ENCODE assay signal across 32 mouse cellular contexts in genomic region chr11:62072406-62072805, GRCm38 (mm10).
"Had no signal": no experiment of that assay in that cellular context is flagged by ENCODE, and none has a peak within 500 bp of the region (broad histone marks: within the 10 kb centered on the region; RNA-seq: fewer than 3 reads in every experiment).

No protein-coding gene starts in this region.

- H3K4me1 ChIP-seq: intestine, embryonic 15.5 days had no signal

- H3K27me3 ChIP-seq: heart, embryonic 12.5 days; heart, embryonic 13.5 days; heart, embryonic 15.5 days; hindbrain, embryonic 12.5 days; hindbrain, embryonic 13.5 days; hindbrain, embryonic 15.5 days; intestine, embryonic 15.5 days; kidney, embryonic 15.5 days had no signal

- H3K36me3 ChIP-seq: heart, embryonic 12.5 days; heart, embryonic 13.5 days; heart, embryonic 15.5 days; hindbrain, embryonic 10.5 days; hindbrain, embryonic 12.5 days; hindbrain, embryonic 13.5 days; hindbrain, embryonic 15.5 days; intestine, embryonic 15.5 days; kidney, embryonic 15.5 days had no signal

- ATAC-seq: hindbrain, embryonic 16.5 days; hindbrain, postnatal 0 days; inflammation-experienced regulatory T-cells, adult 6 months; intestine, embryonic 15.5 days; intestine, embryonic 16.5 days; intestine, postnatal 0 days had no signal

- H3K4me2 ChIP-seq: heart, embryonic 12.5 days; heart, embryonic 13.5 days; heart, embryonic 15.5 days; hindbrain, embryonic 12.5 days; hindbrain, embryonic 13.5 days; hindbrain, embryonic 14.5 days; hindbrain, embryonic 15.5 days; intestine, embryonic 15.5 days; kidney, embryonic 15.5 days had no signal

- DNase-seq: heart, postnatal 10 days; heart, postnatal 14 days; heart, postnatal 36 days; heart, postnatal 4 days; kidney, adult 18-20 months; kidney, adult 2 months; kidney, adult 8-10 months; kidney, adult 9 months; kidney, postnatal 14 days; kidney, postnatal 25 days; kidney, postnatal 36 days; kidney, postnatal 4 days; layer of hippocampus, adult 9-11 months; layer of hippocampus, postnatal 36 days had no signal

- H3K4me3 ChIP-seq: heart, embryonic 12.5 days; heart, embryonic 13.5 days; heart, embryonic 15.5 days; hindbrain, embryonic 10.5 days; hindbrain, embryonic 12.5 days; hindbrain, embryonic 13.5 days; hindbrain, embryonic 15.5 days; intestine, embryonic 15.5 days; kidney, embryonic 15.5 days; layer of hippocampus, adult 2 months; left cerebral cortex, adult 2 months had no signal

- H3K9ac ChIP-seq: heart, embryonic 12.5 days; heart, embryonic 13.5 days; heart, embryonic 15.5 days; hindbrain, embryonic 12.5 days; hindbrain, embryonic 13.5 days; hindbrain, embryonic 14.5 days; hindbrain, embryonic 15.5 days; intestine, embryonic 15.5 days; kidney, embryonic 15.5 days had no signal

- H3K27ac ChIP-seq: heart, embryonic 13.5 days; heart, embryonic 15.5 days; hindbrain, embryonic 10.5 days; hindbrain, embryonic 12.5 days; hindbrain, embryonic 13.5 days; hindbrain, embryonic 14.5 days; hindbrain, embryonic 15.5 days; hindbrain, postnatal 0 days; intestine, embryonic 15.5 days; kidney, embryonic 15.5 days; kidney, postnatal 0 days; layer of hippocampus, adult 2 months; left cerebral cortex, adult 2 months had no signal

- H3K9me3 ChIP-seq: heart, embryonic 12.5 days; heart, embryonic 13.5 days; heart, embryonic 15.5 days; hindbrain, embryonic 10.5 days; hindbrain, embryonic 12.5 days; hindbrain, embryonic 13.5 days; hindbrain, embryonic 15.5 days; intestine, embryonic 15.5 days; kidney, embryonic 15.5 days had no signal
